Mouse (Mus musculus): Measurements from ENCODE around the gene Usp16.

Gene Usp16

DNA sequence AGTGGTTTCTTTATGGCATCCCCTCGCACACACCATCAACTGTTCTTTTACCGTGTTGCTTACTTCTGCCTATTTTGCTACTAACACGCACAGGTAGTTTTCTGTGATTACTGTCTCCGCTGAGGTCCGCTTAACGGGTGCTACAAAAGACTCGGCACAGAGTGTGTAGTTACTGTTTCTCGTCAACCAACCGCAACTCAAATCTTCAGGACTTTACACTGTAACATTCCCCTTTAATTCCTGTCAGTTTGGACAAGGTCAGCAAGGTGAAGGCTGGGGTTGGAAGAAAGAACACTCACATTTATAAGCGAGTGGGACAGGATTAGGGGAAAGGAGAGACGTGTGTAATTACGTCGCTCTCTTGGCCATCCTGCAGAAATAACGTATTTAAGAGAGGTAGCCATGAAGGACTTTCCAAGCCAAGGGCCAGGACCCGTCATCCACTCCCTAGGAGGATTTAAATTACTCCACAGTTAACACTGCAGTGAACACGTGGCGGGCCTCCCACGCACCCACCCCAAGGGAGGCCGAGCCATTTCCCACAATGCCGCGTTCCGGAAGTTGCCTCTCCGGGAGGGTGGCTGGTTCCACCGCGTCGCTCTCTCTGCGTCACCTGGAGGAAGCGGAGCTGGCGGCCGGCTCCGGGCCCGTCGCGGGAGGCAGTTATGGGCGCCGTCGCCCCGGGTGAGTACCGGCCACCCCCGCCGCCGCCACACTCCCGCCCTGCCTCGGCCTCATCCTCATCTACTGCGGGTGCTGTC, at the start of gene Usp16:
Usp16 (plus strand) TSS at position 285 of the 761 bp plus-strand sequence.
- peak; percentile 85 to 89 for DNase-seq (ENCODE audit: low spot score in 2 of 2)

DNA sequence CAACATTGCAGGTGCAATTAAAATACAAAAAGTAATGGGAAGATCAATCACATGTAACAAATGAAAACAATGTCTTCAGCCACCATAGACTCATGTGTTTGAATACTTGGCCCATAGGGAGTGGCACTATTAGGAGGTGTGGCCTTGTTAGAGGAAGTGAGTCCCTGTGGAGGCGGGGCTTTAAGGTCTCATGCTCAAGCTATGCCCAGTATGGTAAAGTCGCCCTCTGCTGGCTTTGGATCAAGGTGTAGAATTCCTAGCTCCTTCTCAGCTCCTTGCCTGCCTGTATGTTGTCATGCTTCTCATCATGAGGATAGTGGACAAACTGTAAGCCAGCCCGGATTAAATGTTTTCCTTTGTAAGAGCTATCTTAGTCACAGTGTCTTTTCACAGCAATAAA, 49.5 kb upstream of the Usp16 start:
- DNase-seq (ENCODE audit: low spot score in 2 of 2): no peak

DNA sequence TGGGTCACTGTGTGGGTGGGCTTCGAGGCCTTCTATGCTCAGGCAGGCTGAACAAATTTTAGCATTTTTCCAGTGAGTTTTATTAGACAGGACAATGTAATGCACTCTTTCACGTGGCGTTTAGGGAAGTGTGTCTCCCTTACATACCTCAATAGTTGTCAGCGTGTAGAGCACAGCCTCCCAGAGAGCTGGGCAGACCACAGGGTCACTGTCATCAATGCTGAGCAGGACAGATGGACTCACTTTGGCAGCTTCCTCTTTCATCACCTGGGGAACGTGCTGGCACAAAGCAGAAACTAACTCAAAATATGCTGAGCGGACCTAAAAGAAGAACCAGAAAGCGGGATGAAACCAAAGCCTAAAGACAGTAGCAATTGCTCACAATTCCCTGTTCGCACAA, 33.8 kb upstream of the Usp16 start:
- no peak for DNase-seq (ENCODE audit: low spot score in 2 of 2)

DNA sequence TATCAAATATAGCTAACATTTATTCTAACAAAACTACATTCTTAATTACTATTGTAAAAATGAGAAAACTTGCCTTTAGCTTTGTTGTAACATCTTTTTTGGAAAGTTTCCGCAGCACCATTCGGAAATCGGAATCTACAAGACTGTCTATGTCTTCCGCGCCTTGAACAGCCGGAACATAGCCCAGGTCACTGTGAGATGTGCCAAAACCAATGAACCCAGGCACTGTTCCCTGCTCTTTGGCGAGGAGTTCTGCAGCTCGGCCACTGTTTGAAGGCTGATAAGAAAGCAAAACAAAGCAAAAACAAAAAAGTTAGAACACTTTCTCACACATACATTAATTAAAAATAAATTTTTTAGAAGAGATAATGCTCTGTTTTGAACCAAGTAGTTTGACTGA, 27.0 kb upstream of the Usp16 start:
- DNase-seq (ENCODE audit: low spot score in 2 of 2): no peak

DNA sequence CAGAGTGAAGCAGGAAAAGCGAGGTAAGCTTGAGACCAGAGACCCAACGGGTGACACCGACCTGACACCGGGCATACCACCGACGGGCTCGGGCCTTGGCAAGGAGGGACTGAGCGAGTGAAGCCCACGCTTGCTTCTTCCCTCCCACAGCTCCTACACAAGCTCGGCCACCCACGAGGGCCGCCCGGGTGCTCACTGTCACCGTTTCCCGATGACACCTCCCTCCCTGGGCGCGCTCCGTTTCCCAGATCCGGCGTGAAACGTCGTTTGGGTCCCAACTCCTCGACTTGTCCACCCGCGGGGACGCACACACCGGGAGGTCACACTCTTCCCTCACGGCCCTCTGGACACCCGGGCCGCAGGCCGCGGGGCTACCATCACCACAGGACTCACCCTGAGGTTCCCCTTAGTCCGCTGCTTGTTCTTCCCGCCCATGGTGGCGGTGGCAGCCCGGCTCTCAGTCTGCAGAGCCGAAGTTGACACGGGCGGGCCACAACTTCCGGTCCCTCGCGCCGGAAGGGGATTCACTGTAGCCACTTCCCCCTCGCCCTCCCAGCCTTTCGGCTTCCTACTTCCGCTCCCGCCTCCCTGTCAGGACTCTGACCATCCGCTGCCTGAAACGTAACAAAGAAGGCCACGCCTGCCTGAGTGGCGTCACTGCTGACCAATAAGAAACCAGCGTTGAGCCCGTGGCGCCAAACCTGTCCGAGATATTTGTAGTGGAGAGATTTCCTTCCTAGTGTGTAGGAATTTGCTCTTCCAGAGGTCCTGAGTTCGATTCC, 22.3 kb upstream of the Usp16 start, which contains the start of gene Ltn1:
Ltn1 (minus strand) TSS at position 580 of the 782 bp plus-strand sequence.
- DNase-seq (ENCODE audit: low spot score in 2 of 2): peak; percentile 97 to 98

DNA sequence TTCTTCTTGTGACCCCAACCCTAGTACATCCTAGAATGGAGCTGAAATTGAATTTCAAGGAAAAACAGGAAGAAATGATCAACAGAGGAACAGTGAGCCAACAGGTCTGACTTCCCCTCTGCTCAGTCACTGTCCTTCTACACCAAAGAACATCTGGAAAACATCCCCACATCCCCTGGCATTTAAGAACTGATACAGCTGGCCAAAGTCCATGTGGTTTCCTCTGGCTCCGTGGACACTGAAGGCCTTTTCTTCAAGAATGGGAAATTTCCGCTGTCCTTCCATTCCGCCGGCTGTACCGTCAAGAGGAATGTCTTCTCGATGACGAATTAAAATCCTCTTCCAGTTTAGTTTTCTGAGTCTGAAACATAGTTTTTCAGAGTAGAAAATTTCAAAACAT, 20.2 kb upstream of the Usp16 start:
- DNase-seq (ENCODE audit: low spot score in 2 of 2): no peak

DNA sequence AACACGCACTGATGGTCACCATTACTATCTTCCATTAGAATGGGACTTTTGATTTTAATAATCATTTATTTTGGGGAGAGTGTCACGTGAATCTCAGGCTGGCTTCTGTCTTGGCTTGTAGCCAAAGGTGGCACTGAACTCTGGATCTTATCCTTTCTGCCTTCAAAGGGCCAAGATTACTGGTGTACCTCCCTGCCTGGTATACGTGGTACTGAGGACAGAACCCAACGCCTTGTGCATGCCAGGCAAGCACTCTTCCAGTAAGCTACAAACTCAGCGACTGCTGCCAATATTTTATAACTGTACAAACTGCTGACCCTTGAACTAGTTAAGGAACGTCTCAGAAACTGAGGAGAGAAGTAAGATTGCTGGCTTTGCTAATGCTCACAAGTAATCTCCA, 19.6 kb upstream of the Usp16 start:
- no peak for DNase-seq (ENCODE audit: low spot score in 2 of 2)

DNA sequence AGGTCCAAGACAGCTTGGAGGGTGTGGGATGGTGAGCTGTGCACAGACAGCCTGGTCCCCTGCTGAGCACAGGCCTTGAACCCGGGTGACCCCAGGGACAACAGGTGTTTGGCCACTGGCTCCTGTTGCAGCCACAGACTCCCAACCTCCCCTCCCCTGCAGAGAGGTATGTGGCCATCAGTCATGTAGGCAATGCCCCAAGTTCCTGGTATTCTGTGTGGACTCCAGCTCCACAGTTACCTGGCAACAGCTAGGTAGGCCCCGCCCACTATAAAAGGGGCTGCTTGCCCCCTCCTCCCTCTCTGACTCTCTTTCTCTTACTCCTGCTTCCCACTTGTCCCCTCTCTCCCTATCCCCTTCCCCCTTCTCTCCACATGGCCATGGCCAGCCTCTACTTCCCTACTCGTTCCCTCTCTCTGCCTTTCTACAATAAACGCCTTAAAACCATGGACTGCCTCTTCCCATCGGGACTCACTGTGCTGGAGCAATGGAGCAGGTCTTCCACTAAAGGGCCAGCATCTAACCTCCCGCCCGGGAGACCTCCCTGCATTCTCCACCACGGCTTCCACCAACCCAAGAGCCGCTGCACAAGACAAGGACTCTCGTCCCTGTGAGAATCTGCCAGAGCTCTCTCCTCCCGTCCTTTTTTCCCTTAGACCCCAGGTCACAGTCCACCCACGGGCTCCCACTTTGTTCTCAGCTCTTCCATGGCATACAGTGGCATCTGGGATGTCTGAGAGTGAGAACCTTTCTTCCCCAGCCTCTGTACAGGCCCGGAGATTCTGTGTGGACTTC, 18.9 kb upstream of the Usp16 start:
- DNase-seq (ENCODE audit: low spot score in 2 of 2): no peak

DNA sequence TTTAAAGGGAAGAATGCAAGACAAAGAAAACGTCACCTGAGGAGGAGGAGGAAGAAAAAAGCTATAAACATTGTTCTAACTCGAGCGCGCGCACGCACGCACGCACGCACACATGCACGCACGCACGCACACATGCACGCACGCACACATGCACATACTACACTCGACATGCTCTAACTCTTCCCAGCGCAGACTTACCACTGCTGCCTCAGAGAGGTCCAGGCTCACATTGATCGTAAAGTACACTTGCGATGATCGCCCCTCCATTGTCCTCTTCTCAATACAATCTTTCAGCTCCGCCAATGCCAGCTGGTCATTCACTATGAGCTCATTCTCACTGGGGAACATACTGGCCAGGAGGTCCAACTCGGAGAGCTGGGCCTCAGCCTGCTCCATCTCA, 17.4 kb upstream of the Usp16 start:
- no peak for DNase-seq (ENCODE audit: low spot score in 2 of 2)

DNA sequence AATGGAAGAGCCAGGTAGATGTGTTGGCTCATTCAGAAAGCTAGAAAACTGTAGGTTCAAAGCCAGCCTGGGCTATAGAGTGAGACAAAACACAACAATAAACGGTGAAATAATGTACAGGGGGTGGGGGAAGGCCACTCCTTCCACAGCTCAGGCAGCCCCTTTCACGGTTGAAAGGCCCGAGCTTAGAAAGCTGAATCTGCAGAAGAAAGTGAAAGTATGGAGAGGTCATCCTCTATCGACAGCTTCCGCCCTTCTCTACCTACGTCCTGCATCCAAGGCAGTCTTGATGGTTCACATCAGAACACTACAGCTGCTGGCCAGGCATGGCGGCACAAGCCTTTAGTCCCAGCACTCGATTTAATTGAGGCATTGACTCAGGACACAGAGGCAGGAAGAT, 15.8 kb upstream of the Usp16 start:
- DNase-seq (ENCODE audit: low spot score in 2 of 2): no peak

DNA sequence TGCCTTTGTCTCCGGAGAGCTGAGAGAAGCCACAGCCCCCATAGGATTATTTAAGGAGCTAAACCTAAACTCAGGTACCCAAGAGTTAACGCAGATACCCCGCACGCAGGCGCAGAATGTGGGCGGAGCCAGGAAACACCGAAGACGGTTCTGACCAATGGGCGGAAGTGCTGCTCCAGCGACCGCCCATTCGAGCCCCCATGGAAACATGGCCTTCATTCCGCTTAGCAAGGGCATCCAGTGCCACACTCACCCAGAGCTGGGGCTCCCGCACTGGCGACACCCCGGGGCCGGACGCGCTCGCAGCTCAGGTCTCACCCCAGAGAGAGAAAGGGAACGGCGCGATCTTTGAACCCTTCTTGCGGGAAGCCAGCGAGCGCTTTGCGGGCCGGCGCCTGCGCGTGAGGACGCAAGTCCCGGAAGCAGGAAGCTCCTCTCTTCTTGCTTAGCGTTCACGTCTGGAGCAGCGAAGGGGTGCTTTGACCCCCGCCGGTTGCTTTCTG, 14.3 kb upstream of the Usp16 start, which contains the start of gene Rwdd2b:
Rwdd2b (minus strand) TSS at position 390 of the 503 bp plus-strand sequence.
- DNase-seq (ENCODE audit: low spot score in 2 of 2): peak; percentile 86 to 93

DNA sequence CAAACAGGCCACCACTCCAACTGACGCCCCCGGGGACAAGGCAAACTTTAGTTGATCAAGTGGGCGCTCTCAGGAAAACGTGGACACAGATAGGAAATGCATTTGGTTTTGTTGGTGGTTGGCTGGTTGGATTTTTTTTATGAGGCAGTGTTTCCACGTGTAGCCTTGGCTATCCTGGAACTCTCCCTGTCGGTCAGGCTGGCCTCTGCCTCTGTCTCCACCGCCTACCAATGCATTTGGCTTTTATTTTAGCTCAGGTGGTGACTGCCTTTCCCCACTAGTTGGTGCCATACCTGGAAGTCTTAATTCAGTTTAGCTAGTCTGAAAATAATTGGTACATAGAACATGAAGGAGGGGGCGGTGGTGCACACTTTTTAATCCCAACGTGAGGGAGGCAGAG, 13.4 kb upstream of the Usp16 start:
- DNase-seq (ENCODE audit: low spot score in 2 of 2): no peak

DNA sequence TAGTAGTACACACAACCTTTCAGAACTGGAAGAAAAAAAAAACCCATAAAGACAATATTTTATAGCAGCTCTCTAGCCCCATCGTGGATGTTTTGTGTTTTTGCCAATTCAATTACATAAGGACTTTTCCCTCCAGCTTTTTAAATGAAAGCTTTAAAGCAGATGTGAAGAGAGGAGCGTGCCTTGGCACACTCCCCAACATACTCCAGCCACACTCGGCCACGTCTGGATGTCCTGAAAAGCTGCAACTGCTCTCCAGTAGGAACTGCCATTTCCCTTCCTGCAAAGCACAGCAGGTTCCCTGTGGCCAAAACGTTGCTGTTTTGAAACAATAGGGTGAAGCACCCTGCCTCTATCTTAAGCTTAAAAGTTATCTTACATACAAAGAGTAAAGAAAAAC, 12.2 kb upstream of the Usp16 start:
- DNase-seq (ENCODE audit: low spot score in 2 of 2): no peak

DNA sequence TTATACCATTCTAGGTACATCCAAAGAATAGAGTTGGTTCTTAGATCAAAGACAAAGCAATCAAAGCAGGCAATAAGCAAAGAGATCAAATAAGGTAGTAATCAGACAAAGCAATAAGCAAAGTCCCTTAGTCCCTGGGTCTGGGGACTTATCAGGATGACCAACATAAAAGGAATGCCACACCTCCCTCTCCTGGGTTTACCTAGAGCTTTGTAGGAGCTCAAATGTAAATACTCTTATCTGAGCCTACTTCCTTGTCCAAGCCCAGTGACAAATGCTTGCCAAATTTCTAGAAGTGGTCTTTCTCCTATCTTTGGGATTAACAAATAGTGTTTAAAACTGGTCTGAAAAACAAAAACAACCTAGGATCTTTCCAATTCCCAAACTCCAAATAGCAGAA, 11.3 kb upstream of the Usp16 start:
- DNase-seq (ENCODE audit: low spot score in 2 of 2): no peak

DNA sequence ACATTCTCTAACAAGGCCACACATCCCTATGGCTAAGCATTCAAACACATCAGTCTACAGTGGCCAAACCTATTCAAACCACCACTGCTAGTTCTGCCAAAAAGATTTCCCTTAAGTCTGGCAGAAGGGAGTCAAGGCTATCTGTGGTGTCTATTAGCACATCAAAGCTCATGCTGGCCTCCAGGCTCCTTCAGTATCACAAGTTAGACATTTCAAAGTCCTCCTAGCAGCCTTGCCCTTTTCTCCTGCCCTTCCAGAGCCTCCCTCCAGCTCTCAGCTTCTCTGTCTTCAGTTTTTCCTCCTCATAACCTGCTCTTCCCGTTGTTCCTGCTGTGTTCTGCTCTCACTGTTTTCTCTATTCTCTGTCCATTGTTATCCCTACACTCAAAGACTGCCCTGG, 10.4 kb upstream of the Usp16 start:
- DNase-seq (ENCODE audit: low spot score in 2 of 2): no peak

DNA sequence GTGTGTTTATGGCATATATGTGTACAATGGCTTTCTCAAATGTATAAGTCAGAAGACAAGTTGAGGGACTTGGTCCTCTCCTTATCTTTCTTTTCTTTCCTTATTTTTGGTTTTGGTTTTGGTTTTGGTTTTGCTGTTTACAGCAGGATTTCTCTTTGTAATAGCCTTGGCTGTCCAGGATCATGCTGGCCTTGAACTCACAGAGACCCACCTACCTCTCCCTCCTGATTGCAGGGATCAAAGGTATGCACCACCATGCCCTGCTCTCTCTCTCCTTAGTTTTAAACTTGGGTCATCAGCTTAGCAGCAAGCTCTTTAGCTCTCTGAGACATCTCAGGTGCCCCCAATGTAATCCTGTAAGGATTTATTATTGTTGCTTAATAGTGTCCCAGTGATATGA, 9.4 kb upstream of the Usp16 start:
- no peak for DNase-seq (ENCODE audit: low spot score in 2 of 2)

DNA sequence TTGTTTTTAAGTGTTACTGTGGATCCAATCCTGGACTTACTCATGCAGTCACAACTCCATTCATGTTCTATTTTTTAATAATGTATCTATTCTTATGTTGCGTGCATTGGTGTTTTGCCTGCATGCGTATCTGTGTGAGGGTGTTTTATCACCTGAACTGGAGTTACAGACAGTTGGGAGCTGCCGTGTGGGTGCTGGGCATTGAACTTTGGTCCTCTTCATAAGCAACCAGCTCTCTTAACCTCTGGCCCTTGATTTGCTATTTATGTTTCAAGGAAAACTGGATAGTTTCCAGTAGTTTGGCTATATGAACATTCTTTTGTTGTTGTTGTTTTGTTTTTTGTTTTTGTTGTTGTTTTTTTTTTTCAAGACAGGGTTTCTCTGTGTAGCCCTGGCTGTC, 9.0 kb upstream of the Usp16 start:
- DNase-seq (ENCODE audit: low spot score in 2 of 2): no peak

DNA sequence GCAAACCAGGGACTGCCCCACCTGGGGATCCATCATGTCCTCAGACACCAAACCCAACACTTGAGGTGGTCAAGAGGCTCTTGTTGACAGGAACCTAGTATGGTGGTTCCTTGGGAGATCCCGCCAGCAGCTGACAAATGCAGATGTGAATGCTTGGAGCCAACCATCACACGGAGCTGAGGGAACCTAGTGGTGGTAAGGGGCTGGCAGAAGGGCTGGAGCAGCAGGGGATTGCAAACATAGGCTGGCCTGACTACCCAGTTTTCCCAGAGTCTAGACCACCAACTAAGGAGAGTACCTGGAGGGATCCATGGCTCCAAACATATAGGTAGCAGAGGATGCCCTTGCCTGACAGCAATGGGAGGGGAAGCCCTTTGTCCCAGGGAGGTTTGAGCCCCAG, 1.3 kb upstream of the Usp16 start:
- DNase-seq (ENCODE audit: low spot score in 2 of 2): no peak

DNA sequence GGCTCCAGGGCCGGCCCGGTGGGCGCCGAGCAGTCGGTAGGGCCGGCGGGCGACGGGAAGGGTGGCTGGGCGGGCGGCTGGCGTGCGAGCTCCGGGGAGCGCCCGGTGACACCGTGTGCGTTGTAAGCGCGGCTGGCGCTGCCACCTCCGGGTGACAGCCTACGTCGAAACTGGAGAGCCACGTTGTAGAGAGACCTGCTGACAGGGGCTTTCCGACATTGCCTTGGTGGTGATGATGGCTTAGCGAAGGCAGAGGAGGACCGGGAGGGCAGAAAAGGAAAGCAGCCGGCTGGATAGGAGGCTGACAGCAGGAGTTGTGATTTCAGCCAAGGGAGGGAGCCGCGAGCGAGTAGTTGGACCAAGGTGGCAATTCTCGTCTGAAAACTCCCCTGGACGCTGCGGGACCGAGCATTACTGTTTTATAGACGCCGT, 693 bp downstream of the Usp16 start:
- DNase-seq (ENCODE audit: low spot score in 2 of 2): no peak

DNA sequence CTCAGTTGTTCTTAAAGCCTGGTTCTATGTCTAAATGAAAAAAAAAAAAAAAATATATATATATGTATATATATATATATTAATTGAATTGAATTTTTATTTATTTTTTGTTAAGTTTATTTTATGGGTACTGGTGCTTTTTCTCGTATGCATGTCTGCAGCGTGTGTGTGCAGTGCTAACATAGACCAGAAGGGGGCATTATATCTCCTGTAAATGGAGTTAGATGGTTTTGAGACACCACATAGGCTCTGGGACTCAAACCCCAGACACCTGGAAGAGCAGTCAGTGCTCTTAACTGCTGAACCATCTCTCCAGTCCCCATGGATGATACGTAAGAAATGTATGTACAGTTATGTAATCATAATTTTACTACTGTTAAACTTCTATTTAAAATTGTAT, 4.2 kb downstream of the Usp16 start:
- DNase-seq (ENCODE audit: low spot score in 2 of 2): no peak

DNA sequence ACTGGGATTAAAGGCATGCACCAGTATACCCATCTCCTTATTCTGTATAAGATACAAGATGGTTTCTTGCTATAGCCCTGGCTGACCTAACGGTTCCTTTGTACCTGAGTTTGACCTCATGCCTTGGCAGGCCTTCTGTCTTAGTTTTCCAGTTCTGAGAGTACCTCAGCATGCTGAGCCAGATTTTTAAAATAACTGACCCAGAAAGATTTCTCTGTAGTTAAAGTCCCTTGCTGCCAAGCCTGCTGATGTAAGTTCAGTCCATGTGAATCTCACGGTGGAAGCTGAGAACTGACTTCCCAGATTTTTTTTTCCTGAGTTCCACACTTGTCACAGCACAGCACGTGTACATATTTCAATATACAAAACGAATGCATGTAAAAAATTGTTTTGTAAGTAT, 16.1 kb downstream of the Usp16 start:
- no peak for DNase-seq (ENCODE audit: low spot score in 2 of 2)

DNA sequence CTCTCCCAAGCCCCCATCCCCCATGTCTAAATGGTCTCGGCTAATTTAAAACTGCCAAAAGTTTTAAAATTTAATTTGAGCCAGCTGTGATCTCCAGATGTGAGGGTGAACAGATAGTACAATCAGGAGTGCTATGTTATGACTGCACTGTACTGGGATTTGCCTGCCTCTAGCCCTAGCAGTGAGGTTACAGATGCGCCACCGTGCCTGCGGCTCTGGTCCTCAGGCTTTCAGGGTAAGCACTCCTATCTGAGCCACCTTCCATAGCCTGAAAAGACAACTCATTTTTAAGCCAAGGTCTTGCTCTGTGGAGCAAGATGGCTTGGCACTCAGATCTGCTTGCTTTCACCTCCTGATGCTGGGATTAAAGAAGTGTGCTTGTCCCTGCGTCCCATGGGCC, 29.9 kb downstream of the Usp16 start:
- no peak for DNase-seq (ENCODE audit: low spot score in 2 of 2)
